Mouse (Mus musculus) induced T-regulatory cell, adult 2 months (primary cell): ENCODE data around the gene Rab26.

Experiments used
- DNase-seq: peaks from one replicate; pipeline ENCODE4 v3.0.0-alpha.2; 2012; ENCODE audit warnings: low read depth

Rab26 gene

GRCm38 (mm10) chr17:24478663-24479380 lies 55.2 kb downstream of the Rab26 start, which contains the start of gene Mlst8:
Gene Mlst8 (minus strand): TSS chr17:24479078.
- DNase-seq = peak; percentile 99

DNA sequence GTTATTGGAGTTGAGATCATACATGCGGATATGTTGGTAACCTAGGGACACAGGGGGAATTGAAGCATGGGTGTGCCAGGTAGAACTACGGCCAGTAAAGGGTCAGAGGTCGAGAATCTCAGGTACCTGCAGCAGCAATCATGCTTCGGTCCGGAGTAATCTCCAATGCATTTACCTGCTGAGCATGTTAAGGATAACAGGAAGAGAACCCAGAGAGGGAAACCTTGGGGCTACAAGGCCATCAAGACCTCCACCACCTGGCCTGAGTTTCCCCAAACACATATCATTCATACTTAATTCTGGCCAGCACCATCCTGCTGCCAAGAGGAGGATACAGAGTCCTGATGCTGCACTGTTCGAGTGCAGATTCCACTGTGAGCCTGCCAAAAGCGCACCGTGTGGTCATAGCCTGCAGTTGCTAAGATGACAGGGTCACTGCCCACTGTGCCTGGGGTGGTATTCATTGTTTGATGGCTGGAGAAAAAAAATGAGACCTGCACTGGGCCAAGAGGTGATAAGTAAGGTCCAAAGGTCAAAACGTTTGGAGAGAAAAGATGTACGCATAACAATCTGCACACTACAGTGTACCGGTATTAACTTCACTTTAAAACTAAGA lies 55.9 kb downstream of the Rab26 start:
- no peak for DNase-seq
